Mouse (Mus musculus) hindbrain, embryonic 10.5 days (tissue): ENCODE results near the gene D1Pas1. TPM values are rescaled to one million over a fixed set of nuclear protein-coding genes. Genes with fewer than 3 reads are reported as not detected.

Experiments used
- polyA plus RNA-seq: library from polyadenylated mRNA; unstranded; fragments of >200 nt; fragmentation: Nextera tagmentation; extraction: Ambion mirVana; gene quantifications from 2 replicates; pipeline ENCODE4 v1.2.1, GENCODE M21; 2016

Gene D1Pas1
- polyA plus RNA-seq, 1 experiment from 2014 or later, result 0.20 TPM

Other genes starting within 250 kb of the D1Pas1 start
- gene Rrp15, start 218.1 kb upstream of the D1Pas1 start, polyA plus RNA-seq, result 63.3 and 77.4 TPM in 2 replicates
- gene Spata17, start 248.0 kb downstream of the D1Pas1 start, polyA plus RNA-seq, result 1.5 and 1.8 TPM in 2 replicates
- 25.0 TPM in 2 replicates for gene Gpatch2, start 248.1 kb downstream of the D1Pas1 start, polyA plus RNA-seq